Mouse (Mus musculus) CD4-positive naive resting alpha-beta T cell, adult 57 days (primary cell): ENCODE results near the gene Il20. TPM values are rescaled to one million over a fixed set of nuclear protein-coding genes. Genes with fewer than 3 reads are reported as not detected.

Experiments used
- total RNA-seq: library from RNA; stranded (reverse); gene quantifications from one replicate; pipeline ENCODE4 v1.2.4, GENCODE M21; 2023

The Il20 gene
- total RNA-seq: not detected

DNA sequence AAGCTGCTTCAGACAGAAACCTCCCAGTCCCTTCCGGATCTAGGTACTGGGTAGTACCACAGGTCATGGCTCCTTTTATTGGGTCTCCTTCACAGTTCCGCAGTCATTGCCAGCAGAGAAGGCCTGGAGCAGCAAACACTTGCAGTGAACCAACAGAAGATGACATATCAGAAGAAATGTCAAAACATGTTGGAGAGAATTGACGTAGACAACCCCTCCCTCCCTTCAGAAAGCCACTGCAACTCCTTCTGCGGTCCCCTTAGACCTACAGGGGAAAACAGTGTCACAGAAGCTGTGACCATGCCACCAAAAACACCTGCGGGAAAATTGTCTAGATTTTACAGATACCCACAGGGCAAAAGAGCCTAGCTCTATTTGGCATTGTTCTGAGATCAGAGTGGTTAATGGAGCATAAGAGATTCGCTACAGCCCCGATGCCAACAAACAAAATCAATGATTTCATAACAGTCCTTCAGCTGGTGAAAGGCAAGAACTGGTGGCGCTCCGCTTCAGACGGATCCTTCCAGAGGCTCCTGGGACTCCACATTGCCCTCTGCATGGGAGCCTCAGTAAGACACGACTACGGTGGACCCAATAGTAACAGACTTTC lies at the start of gene Il20:
TSS of gene Il20 (minus strand) at position 51 of the 610 bp plus-strand sequence.

DNA sequence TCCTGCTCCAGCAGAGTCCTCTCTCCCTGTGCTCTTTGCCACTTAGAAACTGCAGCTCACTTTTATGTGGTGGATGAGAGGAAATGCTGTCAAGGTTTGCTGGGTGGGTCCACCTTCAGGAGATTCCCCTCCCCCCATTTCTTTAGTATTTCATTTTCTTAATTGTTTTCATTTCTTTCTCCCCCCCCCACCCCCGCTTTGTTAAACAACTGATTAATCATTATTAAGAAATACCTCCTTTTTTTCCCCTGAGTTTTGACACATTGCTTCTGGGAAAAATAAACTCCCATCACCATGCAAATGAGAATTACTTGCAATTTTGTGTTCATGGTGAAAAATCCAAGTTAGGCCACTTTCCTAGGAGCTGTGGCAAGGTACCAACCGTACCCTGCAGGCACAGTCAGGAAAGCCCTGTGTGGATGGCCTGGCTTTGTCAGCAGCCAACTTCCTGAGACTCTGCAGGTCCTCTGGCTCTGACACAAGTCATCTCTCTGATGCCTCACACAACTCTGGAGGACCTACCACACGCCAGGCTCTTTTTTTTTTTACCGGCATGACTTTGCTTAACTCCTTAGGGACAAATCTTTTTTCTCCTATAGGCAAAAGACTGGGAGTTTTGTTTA lies 28.9 kb upstream of the Il20 start, which contains the start of gene Il19:
TSS of gene Il19 (minus strand) at position 51 of the 623 bp plus-strand sequence.

DNA sequence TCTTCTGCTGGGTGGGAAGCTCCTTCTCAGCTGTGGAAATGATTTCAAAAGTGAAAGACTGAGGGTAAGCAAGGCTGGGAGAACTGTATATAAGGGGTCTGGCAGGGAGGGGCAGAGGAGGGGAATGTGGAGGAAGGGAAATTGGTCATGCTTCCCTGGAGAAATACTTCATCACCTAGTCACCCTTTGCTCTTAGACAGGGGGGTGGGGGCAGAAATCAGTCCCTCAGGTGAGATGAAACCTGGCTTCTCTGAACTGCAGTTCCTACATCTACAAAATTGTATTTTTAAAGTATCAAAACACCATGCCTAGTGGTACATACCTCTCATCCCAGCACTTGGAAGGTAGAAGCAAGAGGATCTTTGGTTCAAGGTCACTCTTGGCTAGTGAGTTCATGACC lies 23.9 kb downstream of the Il20 start, which contains the start of gene Il24:
TSS of gene Il24 (minus strand) at position 101 of the 400 bp plus-strand sequence.

DNA sequence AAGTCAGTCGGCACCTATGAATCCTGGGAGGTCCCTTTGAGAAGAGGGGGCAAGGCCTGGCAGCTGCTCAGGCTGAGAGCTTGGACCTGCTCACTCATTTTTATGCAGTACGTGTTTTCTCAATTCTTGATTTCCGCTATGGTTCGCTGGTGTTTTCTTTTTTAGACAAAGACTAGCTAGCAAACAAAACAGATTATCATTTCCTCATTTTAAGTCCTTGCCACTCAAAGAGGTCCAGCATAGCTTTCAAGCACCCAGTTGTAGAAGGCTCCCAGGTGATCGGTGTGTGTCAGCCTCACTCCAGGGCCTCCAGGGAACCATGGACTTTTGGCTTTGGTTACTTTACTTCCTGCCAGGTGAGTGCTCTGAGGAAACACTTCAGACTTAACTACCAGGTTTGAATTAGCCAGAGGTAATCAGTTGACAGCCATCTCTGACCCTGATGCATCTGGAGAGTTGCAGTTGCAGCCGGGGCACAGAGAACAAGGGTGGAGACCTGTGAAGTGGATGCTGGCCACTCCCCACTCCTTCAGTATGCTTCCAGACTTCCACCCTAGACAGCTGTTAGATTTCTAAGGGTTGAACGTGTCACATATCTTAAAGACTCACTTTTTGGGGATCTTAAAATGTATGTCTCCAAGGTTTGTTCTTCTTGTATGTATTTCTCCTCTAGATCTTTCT lies 45.6 kb downstream of the Il20 start, which contains the start of gene Fcmr:
TSS of gene Fcmr (plus strand) at position 129 of the 681 bp plus-strand sequence.

Other genes starting within 250 kb of the Il20 start
- not detected for gene C4bp, start 249.8 kb downstream of the Il20 start, total RNA-seq
- gene Gm29427, start 195.7 kb downstream of the Il20 start, total RNA-seq: not detected
- gene Yod1, start 194.1 kb downstream of the Il20 start, total RNA-seq: 12.6 TPM
- gene Pfkfb2, start 182.2 kb downstream of the Il20 start, total RNA-seq: 16.7 TPM
- 0.59 TPM for gene AA986860, start 179.5 kb downstream of the Il20 start, total RNA-seq
- not detected for gene Fcamr, start 110.5 kb downstream of the Il20 start, total RNA-seq
- not detected for gene Pigr, start 84.8 kb downstream of the Il20 start, total RNA-seq
- gene Fcmr, start 45.8 kb downstream of the Il20 start, total RNA-seq: 27.3 TPM
- not detected for gene Il24, start 24.0 kb downstream of the Il20 start, total RNA-seq
- not detected for gene Il19, start 28.7 kb upstream of the Il20 start, total RNA-seq
- 1.6 TPM for gene Il10, start 108.4 kb upstream of the Il20 start, total RNA-seq
- 62.8 TPM for gene Mapkapk2, start 186.4 kb upstream of the Il20 start, total RNA-seq
- gene Dyrk3, start 226.9 kb upstream of the Il20 start, total RNA-seq: 0.80 TPM
- gene Eif2d, start 241.7 kb upstream of the Il20 start, total RNA-seq: 35.2 TPM